Mouse (Mus musculus): ENCODE measurements around the gene Celsr2. TPM values are rescaled to one million over a fixed set of nuclear protein-coding genes. Genes with fewer than 3 reads are reported as not detected.

Gene Celsr2
- polyA plus RNA-seq, 1 experiment from 2014 or later: 4.9 TPM

- peak; percentile 78 for ATAC-seq (ENCODE audit: insufficient number of reproducible peaks, low FRiP score, low TSS enrichment, low read depth)
- H3K27ac ChIP-seq (replicated peaks; ENCODE audit: low read depth, low read length): peak overlapping the region; percentile 80; the same call in 1 of the 2 replicates
- H3K9ac ChIP-seq (ENCODE audit: low read length): 0 out of 2 replicates have a peak overlapping the region, but pooled peaks have one; percentile 5
- H3K4me3 ChIP-seq (ENCODE audit: low read depth, low read length): no peak overlapping the region
- H3K4me1 ChIP-seq (ENCODE audit: control insufficient read depth, insufficient read depth, low read length): peaks cover 9% of the 10 kb centered on the region
- H3K4me2 ChIP-seq (ENCODE audit: low read depth, severe bottlenecking): peak overlapping the region; percentile 2; the same call in 1 of the 2 replicates
- 23% methylated on average over 7 of the region's 7 CpGs for WGBS
- H3K27me3 ChIP-seq (ENCODE audit: control insufficient read depth, insufficient read depth, low read length): no peaks in the 10 kb centered on the region
- peak; percentile 73 for DNase-seq (ENCODE audit: low spot score)
- no peaks in the 10 kb centered on the region; the same call in 1 of the 2 replicates for H3K36me3 ChIP-seq (ENCODE audit: control insufficient read depth, insufficient read depth, low read length)
- H3K9me3 ChIP-seq (ENCODE audit: control insufficient read depth, low read length): no peaks in the 10 kb centered on the region
Observed at GRCm38 (mm10) chr3:108360894-108361293, 54.5 kb downstream of the Celsr2 start.

GRCm38 (mm10) chr3:108358445-108358844 lies 56.9 kb downstream of the Celsr2 start:
- DNase-seq (ENCODE audit: low spot score) (no peak), ATAC-seq (ENCODE audit: insufficient number of reproducible peaks, low FRiP score, low TSS enrichment, low read depth) (no peak)
- no peak overlapping the region for H3K27ac ChIP-seq (replicated peaks; ENCODE audit: low read depth, low read length)
- H3K36me3 ChIP-seq (ENCODE audit: control insufficient read depth, insufficient read depth, low read length): no peaks in the 10 kb centered on the region; the same call in 1 of the 2 replicates
- H3K9me3 ChIP-seq (ENCODE audit: control insufficient read depth, low read length): no peaks in the 10 kb centered on the region
- H3K4me1 ChIP-seq (ENCODE audit: control insufficient read depth, insufficient read depth, low read length): peaks cover 9% of the 10 kb centered on the region
- no peak overlapping the region for H3K4me3 ChIP-seq (ENCODE audit: low read depth, low read length)
- no peak overlapping the region for H3K4me2 ChIP-seq (ENCODE audit: low read depth, severe bottlenecking)
- WGBS: 74% methylated on average over 6 of the region's 6 CpGs
- no peak overlapping the region for H3K9ac ChIP-seq (ENCODE audit: low read length)
- H3K27me3 ChIP-seq (ENCODE audit: control insufficient read depth, insufficient read depth, low read length): no peaks in the 10 kb centered on the region

GRCm38 (mm10) chr3:108357051-108357450 lies 58.3 kb downstream of the Celsr2 start:
- Histone ChIP-seq H3K27me3 (ENCODE audit: control insufficient read depth, insufficient read depth, low read length) (no peaks in the 10 kb centered on the region), H3K9ac (ENCODE audit: low read length) (no peak overlapping the region), H3K4me2 (ENCODE audit: low read depth, severe bottlenecking) (no peak overlapping the region), H3K4me1 (ENCODE audit: control insufficient read depth, insufficient read depth, low read length) (peaks cover 9% of the 10 kb centered on the region), H3K27ac (replicated peaks; ENCODE audit: low read depth, low read length) (no peak overlapping the region), H3K4me3 (ENCODE audit: low read depth, low read length) (no peak overlapping the region), H3K36me3 (ENCODE audit: control insufficient read depth, insufficient read depth, low read length) (no peaks in the 10 kb centered on the region; the same call in 1 of the 2 replicates), H3K9me3 (ENCODE audit: control insufficient read depth, low read length) (no peaks in the 10 kb centered on the region)
- WGBS: 91% methylated on average over 10 of the region's 10 CpGs
- ATAC-seq (ENCODE audit: insufficient number of reproducible peaks, low FRiP score, low TSS enrichment, low read depth) (no peak), DNase-seq (ENCODE audit: low spot score) (no peak)

DNA sequence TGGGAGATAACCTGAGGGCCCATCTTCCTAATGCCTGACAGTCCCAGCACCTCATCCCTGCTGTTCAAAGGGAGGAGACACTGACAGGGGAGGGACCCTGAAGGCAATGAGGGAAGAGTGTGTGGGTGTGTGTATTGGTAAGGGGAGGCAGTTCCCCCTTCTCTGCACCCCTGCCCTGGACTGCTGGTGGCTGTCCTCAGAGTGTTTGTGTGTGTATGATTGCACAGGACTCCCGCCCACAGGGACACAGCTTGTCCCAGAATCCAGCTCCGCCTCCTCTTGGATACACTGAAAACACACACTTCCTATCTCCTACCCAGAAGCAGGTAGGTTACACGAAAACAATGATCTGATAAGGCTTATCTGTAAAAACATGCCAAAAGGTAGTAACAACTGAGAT lies 60.1 kb downstream of the Celsr2 start:
- H3K4me1 ChIP-seq (ENCODE audit: control insufficient read depth, insufficient read depth, low read length): no peaks in the 10 kb centered on the region
- H3K4me3 ChIP-seq (ENCODE audit: low read depth, low read length): no peak overlapping the region
- H3K4me2 ChIP-seq (ENCODE audit: low read depth, severe bottlenecking): no peak overlapping the region
- no peaks in the 10 kb centered on the region for H3K27me3 ChIP-seq (ENCODE audit: control insufficient read depth, insufficient read depth, low read length)
- H3K36me3 ChIP-seq (ENCODE audit: control insufficient read depth, insufficient read depth, low read length): no peaks in the 10 kb centered on the region; the same call in 1 of the 2 replicates
- 80% methylated on average over 3 of the region's 3 CpGs for WGBS
- H3K9ac ChIP-seq (ENCODE audit: low read length): no peak overlapping the region
- no peak for ATAC-seq (ENCODE audit: insufficient number of reproducible peaks, low FRiP score, low TSS enrichment, low read depth)
- no peaks in the 10 kb centered on the region for H3K9me3 ChIP-seq (ENCODE audit: control insufficient read depth, low read length)
- DNase-seq (ENCODE audit: low spot score): no peak
- H3K27ac ChIP-seq (replicated peaks; ENCODE audit: low read depth, low read length): no peak overlapping the region

GRCm38 (mm10) chr3:108348376-108348775 lies 67.0 kb downstream of the Celsr2 start:
- Histone ChIP-seq H3K4me3 (ENCODE audit: low read depth, low read length) (no peak overlapping the region), H3K27ac (replicated peaks; ENCODE audit: low read depth, low read length) (no peak overlapping the region), H3K4me1 (ENCODE audit: control insufficient read depth, insufficient read depth, low read length) (no peaks in the 10 kb centered on the region), H3K9ac (ENCODE audit: low read length) (no peak overlapping the region), H3K27me3 (ENCODE audit: control insufficient read depth, insufficient read depth, low read length) (no peaks in the 10 kb centered on the region), H3K36me3 (ENCODE audit: control insufficient read depth, insufficient read depth, low read length) (peaks cover 2% of the 10 kb centered on the region; the same call in 1 of the 2 replicates), H3K9me3 (ENCODE audit: control insufficient read depth, low read length) (no peaks in the 10 kb centered on the region), H3K4me2 (ENCODE audit: low read depth, severe bottlenecking) (no peak overlapping the region)
- DNase-seq (ENCODE audit: low spot score): no peak
- ATAC-seq (ENCODE audit: insufficient number of reproducible peaks, low FRiP score, low TSS enrichment, low read depth): no peak
- 82% methylated on average over 9 of the region's 9 CpGs for WGBS

GRCm38 (mm10) chr3:108345855-108346254 lies 69.5 kb downstream of the Celsr2 start:
- ATAC-seq (ENCODE audit: insufficient number of reproducible peaks, low FRiP score, low TSS enrichment, low read depth): no peak
- 92% methylated on average over 7 of the region's 7 CpGs for WGBS

GRCm38 (mm10) chr3:108342185-108342584 lies 73.2 kb downstream of the Celsr2 start:
- no peak overlapping the region for H3K4me2 ChIP-seq (ENCODE audit: low read depth, severe bottlenecking)
- no peak overlapping the region for H3K4me3 ChIP-seq (ENCODE audit: low read depth, low read length)
- no peak overlapping the region for H3K9ac ChIP-seq (ENCODE audit: low read length)
- H3K27me3 ChIP-seq (ENCODE audit: control insufficient read depth, insufficient read depth, low read length): no peaks in the 10 kb centered on the region
- 0 out of 2 replicates have a peak, but pooled peaks cover 1% of the 10 kb centered on the region for H3K36me3 ChIP-seq (ENCODE audit: control insufficient read depth, insufficient read depth, low read length)
- H3K27ac ChIP-seq (replicated peaks; ENCODE audit: low read depth, low read length): no peak overlapping the region
- no peaks in the 10 kb centered on the region for H3K4me1 ChIP-seq (ENCODE audit: control insufficient read depth, insufficient read depth, low read length)
- no peaks in the 10 kb centered on the region for H3K9me3 ChIP-seq (ENCODE audit: control insufficient read depth, low read length)
- ATAC-seq (ENCODE audit: insufficient number of reproducible peaks, low FRiP score, low TSS enrichment, low read depth): no peak
- 79% methylated on average over 7 of the region's 7 CpGs for WGBS
- DNase-seq (ENCODE audit: low spot score): no peak

More at GRCm38 (mm10) chr3:108345855-108346254, 69.5 kb downstream of the Celsr2 start:
- no peak overlapping the region for H3K27ac ChIP-seq (replicated peaks; ENCODE audit: low read depth, low read length)
- no peak for DNase-seq (ENCODE audit: low spot score)
- H3K36me3 ChIP-seq (ENCODE audit: control insufficient read depth, insufficient read depth, low read length): 0 out of 2 replicates have a peak, but pooled peaks cover 2% of the 10 kb centered on the region
- no peak overlapping the region for H3K4me3 ChIP-seq (ENCODE audit: low read depth, low read length)
- no peaks in the 10 kb centered on the region for H3K9me3 ChIP-seq (ENCODE audit: control insufficient read depth, low read length)
- no peak overlapping the region for H3K4me2 ChIP-seq (ENCODE audit: low read depth, severe bottlenecking)
- no peaks in the 10 kb centered on the region for H3K27me3 ChIP-seq (ENCODE audit: control insufficient read depth, insufficient read depth, low read length)
- H3K4me1 ChIP-seq (ENCODE audit: control insufficient read depth, insufficient read depth, low read length): no peaks in the 10 kb centered on the region
- no peak overlapping the region for H3K9ac ChIP-seq (ENCODE audit: low read length)

- H3K36me3 ChIP-seq (ENCODE audit: control insufficient read depth, insufficient read depth, low read length): no peaks in the 10 kb centered on the region
Observed at GRCm38 (mm10) chr3:108341040-108341439, 74.3 kb downstream of the Celsr2 start.

More at GRCm38 (mm10) chr3:108341040-108341439, 74.3 kb downstream of the Celsr2 start:
- Histone ChIP-seq H3K9ac (ENCODE audit: low read length) (no peak overlapping the region), H3K4me3 (ENCODE audit: low read depth, low read length) (no peak overlapping the region), H3K4me2 (ENCODE audit: low read depth, severe bottlenecking) (no peak overlapping the region), H3K27me3 (ENCODE audit: control insufficient read depth, insufficient read depth, low read length) (no peaks in the 10 kb centered on the region), H3K27ac (replicated peaks; ENCODE audit: low read depth, low read length) (no peak overlapping the region), H3K9me3 (ENCODE audit: control insufficient read depth, low read length) (no peaks in the 10 kb centered on the region), H3K4me1 (ENCODE audit: control insufficient read depth, insufficient read depth, low read length) (no peaks in the 10 kb centered on the region)
- ATAC-seq (ENCODE audit: insufficient number of reproducible peaks, low FRiP score, low TSS enrichment, low read depth): no peak
- 80% methylated on average over 2 of the region's 2 CpGs for WGBS
- DNase-seq (ENCODE audit: low spot score): no peak
